Mouse (Mus musculus): ENCODE measurements around the gene F5.

DNA sequence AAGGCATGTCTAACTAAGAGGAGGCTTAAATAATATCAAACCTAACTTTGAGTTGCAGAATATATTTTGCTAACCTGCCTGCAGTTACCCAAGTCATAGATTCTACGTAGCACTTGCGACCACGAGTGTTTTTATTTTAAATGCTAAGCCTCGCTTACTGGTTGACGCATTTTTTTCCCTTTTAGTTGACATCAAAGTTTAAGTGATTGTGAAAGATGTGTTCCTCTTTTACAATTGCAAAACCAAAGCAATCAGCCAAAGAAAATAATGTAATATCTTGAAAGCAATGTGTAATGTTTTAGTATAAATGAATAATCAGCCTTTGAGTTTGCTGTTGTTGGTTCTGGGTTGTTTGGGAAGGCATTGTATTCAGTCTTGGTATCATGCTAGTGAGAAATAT is 1.2 kb downstream of the F5 start:
- no peak for TF ChIP-seq CTCF (IDR thresholded peaks at IDR 0.05; ENCODE audit: control insufficient read depth, insufficient read depth, insufficient replicate concordance, low read depth, low read length)
- no peak for TF ChIP-seq POLR2A (IDR thresholded peaks at IDR 0.05; ENCODE audit: control insufficient read depth, low read depth, low read length)

All from testis, adult 2 months (tissue).